7 mouse cellular contexts compared by ENCODE assay signal in the genomic region with DNA sequence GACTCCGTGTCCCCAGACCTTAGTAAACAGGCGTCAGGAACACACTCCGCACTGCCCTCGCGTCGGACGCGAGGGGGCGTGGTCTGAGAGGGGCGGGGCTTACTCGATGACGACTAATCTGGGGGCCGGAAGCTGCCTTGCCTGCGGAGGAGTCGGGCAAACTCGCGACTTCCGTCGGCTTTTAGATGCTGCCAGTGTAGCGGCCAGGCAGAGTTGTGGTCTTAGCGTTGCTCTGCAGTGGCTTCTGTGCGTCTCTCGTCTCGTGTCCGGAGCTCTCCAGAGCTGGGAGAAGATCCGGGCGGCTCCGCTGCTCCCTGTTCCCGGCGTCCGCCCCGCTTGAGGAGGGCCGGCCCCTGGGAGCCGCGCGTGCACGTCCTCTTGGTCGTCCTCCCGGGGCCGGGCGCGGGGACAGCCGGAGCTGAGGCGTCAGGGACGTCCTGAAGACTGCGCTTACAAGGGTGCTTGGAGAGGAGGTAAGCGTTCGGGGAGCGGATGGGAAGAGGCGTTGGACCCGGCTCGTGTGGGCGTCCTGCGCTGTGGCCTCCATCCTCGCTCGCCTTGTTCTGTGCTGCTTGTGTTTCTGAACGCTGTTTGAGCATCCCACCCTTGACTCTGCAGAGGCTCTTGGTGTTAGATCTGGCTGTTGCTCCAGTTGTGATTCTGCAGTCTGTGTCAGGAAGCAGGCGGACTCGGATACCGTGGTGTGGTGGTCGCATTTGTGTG. TPM values are rescaled to one million over a fixed set of nuclear protein-coding genes. Genes with fewer than 3 reads are reported as not detected.
DNase-seq lines count a peak whose midpoint lies in the region; ATAC-seq and TF ChIP-seq lines count a peak whose summit lies in the region.

A gene (plus strand): TSS at position 181 of the 723 bp plus-strand sequence.

- H3K27me3 ChIP-seq in embryonic facial prominence, embryonic 10.5 days (replicated peaks; ENCODE audit: low read depth, poor library complexity, severe bottlenecking): 0 out of 2 replicates have a peak, but pooled peaks cover 4% of the 10 kb centered on the region
- H3K27me3 ChIP-seq in intestine, postnatal 0 days (replicated peaks; ENCODE audit: control insufficient read depth, insufficient read depth, low read length): no peaks in the 10 kb centered on the region
- no peaks in the 10 kb centered on the region for H3K27me3 ChIP-seq in midbrain, embryonic 12.5 days
- H3K27me3 ChIP-seq in small intestine, adult 2 months (ENCODE audit: control insufficient read depth, insufficient read depth, low read length): no peaks in the 10 kb centered on the region

- under 1% methylated on average over 61 of the region's 61 CpGs for WGBS in embryonic facial prominence, embryonic 10.5 days
- under 1% methylated on average over 61 of the region's 61 CpGs for WGBS in intestine, postnatal 0 days
- under 1% methylated on average over 61 of the region's 61 CpGs for WGBS in midbrain, embryonic 12.5 days
- under 1% methylated on average over 61 of the region's 61 CpGs for WGBS in small intestine, adult 2 months

- ATAC-seq in intestine, postnatal 0 days: peak; percentile 99
- peak; percentile 98 for ATAC-seq in midbrain, embryonic 12.5 days (ENCODE audit: low FRiP score, low read depth)

- peak within 1 kb of the TSS; percentile 99 for H3K4me3 ChIP-seq in embryonic facial prominence, embryonic 10.5 days
- peak within 1 kb of the TSS; percentile 97 for H3K4me3 ChIP-seq in intestine, postnatal 0 days (ENCODE audit: low read depth, low read length)
- H3K4me3 ChIP-seq in midbrain, embryonic 12.5 days: peak within 1 kb of the TSS; percentile 99
- peak within 1 kb of the TSS; percentile 93 for H3K4me3 ChIP-seq in small intestine, adult 2 months (ENCODE audit: low read depth, low read length)

- H3K9ac ChIP-seq in intestine, postnatal 0 days (ENCODE audit: low read depth, low read length): peak within 1 kb of the TSS; percentile 77
- H3K9ac ChIP-seq in midbrain, embryonic 12.5 days (replicated peaks): peak within 1 kb of the TSS; percentile 91

- H3K9me3 ChIP-seq in embryonic facial prominence, embryonic 10.5 days: no peaks in the 10 kb centered on the region
- no peaks in the 10 kb centered on the region for H3K9me3 ChIP-seq in intestine, postnatal 0 days (ENCODE audit: control insufficient read depth)
- H3K9me3 ChIP-seq in midbrain, embryonic 12.5 days: no peaks in the 10 kb centered on the region

- peak within 1 kb of the TSS; percentile 81 for H3K4me2 ChIP-seq in intestine, postnatal 0 days (replicated peaks; ENCODE audit: low read depth)
- H3K4me2 ChIP-seq in midbrain, embryonic 12.5 days (replicated peaks): peak within 1 kb of the TSS; percentile 85

- DNase-seq in adrenal gland, postnatal 10 days: peak; percentile 99
- DNase-seq in embryonic facial prominence, embryonic 10.5 days (ENCODE audit: low spot score): peak; percentile 96
- DNase-seq in gonadal fat pad, adult 2 months (ENCODE audit: low read depth): peak; percentile 56
- peak; percentile 97 for DNase-seq in left cerebral cortex, postnatal 4 days

- TF ChIP-seq CTCF in intestine, postnatal 0 days (IDR thresholded peaks at IDR 0.05; ENCODE audit: low read depth): peak; percentile 33
- TF ChIP-seq CTCF in small intestine, adult 2 months (IDR thresholded peaks at IDR 0.05; ENCODE audit: extremely low read depth, insufficient read length, insufficient replicate concordance, low read depth, low read length): no peak

- H3K27ac ChIP-seq in embryonic facial prominence, embryonic 10.5 days (replicated peaks): peak within 1 kb of the TSS; percentile 91
- H3K27ac ChIP-seq in intestine, postnatal 0 days (ENCODE audit: low read depth, low read length): peak within 1 kb of the TSS; percentile 85
- peak within 1 kb of the TSS; percentile 81 for H3K27ac ChIP-seq in midbrain, embryonic 12.5 days (replicated peaks)
- H3K27ac ChIP-seq in small intestine, adult 2 months (ENCODE audit: insufficient read depth, low read depth, low read length): peak within 1 kb of the TSS; percentile 24; the same call in 1 of the 2 replicates

- H3K4me1 ChIP-seq in embryonic facial prominence, embryonic 10.5 days: peaks cover 17% of the 10 kb centered on the region; the same call in 1 of the 2 replicates
- H3K4me1 ChIP-seq in intestine, postnatal 0 days (replicated peaks; ENCODE audit: control insufficient read depth, insufficient read depth, low read length): no peaks in the 10 kb centered on the region
- H3K4me1 ChIP-seq in midbrain, embryonic 12.5 days: peaks cover 14% of the 10 kb centered on the region
- H3K4me1 ChIP-seq in small intestine, adult 2 months (ENCODE audit: control insufficient read depth, insufficient read depth, insufficient read length, low read length): peaks cover 2% of the 10 kb centered on the region; the same call in 1 of the 2 replicates

- no peaks in the 10 kb centered on the region for H3K36me3 ChIP-seq in embryonic facial prominence, embryonic 10.5 days (replicated peaks)
- no peaks in the 10 kb centered on the region for H3K36me3 ChIP-seq in intestine, postnatal 0 days (ENCODE audit: control insufficient read depth, insufficient read depth)
- H3K36me3 ChIP-seq in midbrain, embryonic 12.5 days: no peaks in the 10 kb centered on the region
- H3K36me3 ChIP-seq in small intestine, adult 2 months (ENCODE audit: control insufficient read depth, insufficient read depth, low read length): no peaks in the 10 kb centered on the region

- intact Hi-C loops in left cerebral cortex, postnatal 4 days (cut with DNase I): loop anchor here (10.0 kb wide), 1 partner anchor 90 kb away; no protein-coding TSS in a partner anchor

- peak; percentile 68 for TF ChIP-seq POLR2A in small intestine, adult 2 months (IDR thresholded peaks at IDR 0.05; ENCODE audit: low read depth, low read length)

RNA-seq across cellular contexts. Expression of the gene that starts here (rescaled TPM):
- 10 to 100 TPM; 24.8 to 29.4 TPM for total RNA-seq in adrenal gland, postnatal 10 days (2021)
- 37.1 and 40.9 TPM in 2 replicates for polyA plus RNA-seq in embryonic facial prominence, embryonic 10.5 days (2016; fragmentation: Nextera tagmentation; extraction: Ambion mirVana)
- polyA plus RNA-seq in gonadal fat pad, adult 2 months (2012; rRNA removed): 3.9 and 7.3 TPM in 2 replicates
- 18.7 and 18.9 TPM in 2 replicates for polyA plus RNA-seq in intestine, postnatal 0 days (2015; fragmentation: Nextera tagmentation; extraction: Ambion mirVana)
- 10 to 100 TPM; 57.0 to 66.0 TPM for total RNA-seq in left cerebral cortex, postnatal 4 days (2021)
- polyA plus RNA-seq in midbrain, embryonic 12.5 days (2016; fragmentation: Nextera tagmentation; extraction: Ambion mirVana): 44.0 and 46.0 TPM in 2 replicates
- 6.6 and 11.9 TPM in 2 replicates for polyA plus RNA-seq in small intestine, adult 2 months (2012; rRNA removed)

Comparison
In these comparisons a context has a peak if more than half of its experiments do, and no peak if none do; other contexts are left out.
1. Peak in every context shown above with its lines: DNase-seq, ATAC-seq, H3K4me3 ChIP-seq and H3K27ac ChIP-seq.
2. H3K27ac ChIP-seq: peak in every context shown above with its lines; median percentile 91 in embryonic facial prominence, embryonic 10.5 days; 85 in intestine, postnatal 0 days; 81 in midbrain, embryonic 12.5 days; 24 in small intestine, adult 2 months.